Mouse (Mus musculus) MEL (cell line): ENCODE results near the gene Suclg1.

Source experiments
- CTCF ChIP-seq, 3 experiments: IDR thresholded peaks in 2 of 3; conservative IDR thresholded peaks in 1 of 3; 2 replicates each; pipeline ENCODE4 v1.5.1; 2011 to 2012; ENCODE audit warnings: low read length in 3 of 3, low read depth in 2 of 3, mild to moderate bottlenecking in 2 of 3, improper control_type of control experiment in 1 of 3, inconsistent platforms in 1 of 3, mixed read lengths in 1 of 3, moderate library complexity in 1 of 3; ENCODE audit not compliant: control insufficient read depth in 1 of 3, insufficient read depth in 1 of 3, poor library complexity in 1 of 3, severe bottlenecking in 1 of 3
- E2F4 ChIP-seq: IDR thresholded peaks from 2 replicates; pipeline ENCODE4 v1.6.1; 2011; ENCODE audit warnings: low read depth, low read length, improper control_type of control experiment, borderline replicate concordance
- MAFK ChIP-seq: IDR thresholded peaks from 2 replicates; pipeline ENCODE4 v1.6.1; 2011; ENCODE audit warnings: low read depth, mild to moderate bottlenecking, low read length, improper control_type of control experiment, borderline replicate concordance
- NELFE ChIP-seq: IDR thresholded peaks from 2 replicates; pipeline ENCODE4 v1.6.1; 2011; ENCODE audit warnings: low read depth, low read length, improper control_type of control experiment
- POLR2A ChIP-seq, 2 experiments: IDR thresholded peaks; 2 replicates each; pipeline ENCODE4 v1.6.1; 2011 to 2012; ENCODE audit warnings: low read length in 2 of 2, mild to moderate bottlenecking in 2 of 2, control low read depth in 1 of 2, improper control_type of control experiment in 1 of 2, low read depth in 1 of 2, moderate library complexity in 1 of 2; ENCODE audit not compliant: control insufficient read depth in 1 of 2, insufficient read depth in 1 of 2, poor library complexity in 1 of 2
- RCOR1 ChIP-seq: IDR thresholded peaks from 2 replicates; pipeline ENCODE4 v1.6.1; 2012; ENCODE audit warnings: low read depth, mild to moderate bottlenecking, inconsistent platforms, low read length, improper control_type of control experiment
- SMC3 ChIP-seq: IDR thresholded peaks from 2 replicates; pipeline ENCODE4 v1.6.1; 2011; ENCODE audit warnings: low read depth, low read length, improper control_type of control experiment
- TCF12 ChIP-seq: IDR thresholded peaks from 2 replicates; pipeline ENCODE4 v1.6.1; 2014; ENCODE audit warnings: low read depth, mild to moderate bottlenecking, inconsistent platforms, low read length, improper control_type of control experiment, moderate library complexity

- TF ChIP-seq E2F4 (no peak), CTCF (IDR thresholded peaks at IDR 0.05 in 2 of 3, conservative IDR thresholded peaks at IDR 0.05 in 1 of 3; ENCODE audit: control insufficient read depth in 1 of 3, insufficient read depth in 1 of 3, low read depth in 2 of 3, low read length in 3 of 3, poor library complexity in 1 of 3, severe bottlenecking in 1 of 3) (peak in 1 of 3 experiments; percentile 11; a peak in 1 of 6 replicates), NELFE (peak; percentile 79), RCOR1 (no peak), TCF12 (peak; percentile 49; the same call in 1 of the 2 replicates), POLR2A (IDR thresholded peaks at IDR 0.05; ENCODE audit: control insufficient read depth in 1 of 2, insufficient read depth in 1 of 2, low read depth in 1 of 2, low read length in 2 of 2, poor library complexity in 1 of 2) (peak; percentile 72; a peak in 3 of 4 replicates), SMC3 (no peak), MAFK (no peak)
Measured at GRCm38 (mm10) chr6:73248237-73249048, at the start of gene Suclg1.
